In the genomic region with DNA sequence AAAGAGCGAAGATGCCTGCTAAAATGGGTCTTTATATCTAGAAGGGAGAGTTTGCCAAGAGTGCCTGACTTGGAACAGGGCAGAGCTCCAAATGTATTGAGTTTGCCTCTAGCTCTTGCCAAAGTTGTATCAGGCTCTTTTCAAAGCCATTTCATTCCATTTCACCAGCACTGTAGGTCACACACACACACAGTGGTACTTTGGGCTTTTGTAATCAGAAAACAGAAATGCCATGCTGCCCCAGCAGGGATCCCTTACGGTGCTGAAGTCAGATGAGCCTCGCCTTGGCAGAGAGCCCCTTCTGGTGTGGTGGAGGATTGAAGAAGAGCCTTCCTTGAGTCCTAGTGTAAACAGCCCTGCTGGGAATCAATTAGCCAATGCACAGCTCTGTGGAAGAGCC, we compare ENCODE assay signal across 10 mouse cellular contexts. TPM values are rescaled to one million over a fixed set of nuclear protein-coding genes. Genes with fewer than 3 reads are reported as not detected.
DNase-seq lines count a peak whose midpoint lies in the region; TF ChIP-seq lines count a peak whose summit lies in the region.
"Had no signal": no experiment of that assay in that cellular context is flagged by ENCODE, and none has a peak within 500 bp of the region (broad histone marks: within the 10 kb centered on the region; RNA-seq: fewer than 3 reads in every experiment).

No protein-coding gene starts in this region.

- no peak overlapping the region for H3K4me3 ChIP-seq in ES-Bruce4 (ENCODE audit: low read depth, low read length)
- no peak overlapping the region for H3K4me3 ChIP-seq in thymus, adult 2 months (ENCODE audit: control insufficient read depth, insufficient read depth, low read length)
- H3K4me3 ChIP-seq: lung, embryonic 15.5 days had no signal

- no peak for TF ChIP-seq EP300 in ES-Bruce4 (IDR thresholded peaks at IDR 0.05; ENCODE audit: insufficient read depth, low read depth, low read length)

- DNase-seq in gastrocnemius, adult 18-20 months (ENCODE audit: low spot score), result peak; percentile 12
- no peak for DNase-seq in gastrocnemius, postnatal 4 days (ENCODE audit: low spot score in 2 of 2)
- DNase-seq in cerebellum, adult 9-10 months, result peak; percentile 66
- peak; percentile 4 to 7 for DNase-seq in layer of hippocampus, adult 8-10 months (ENCODE audit: low spot score in 2 of 2)
- no peak for DNase-seq in urinary bladder, postnatal 10 days (ENCODE audit: low spot score)
- DNase-seq in urinary bladder, postnatal 14 days (ENCODE audit: low spot score), result no peak
- DNase-seq in thymus, adult 2 months, result no peak

- H3K9ac ChIP-seq in ES-Bruce4 (ENCODE audit: low read depth, poor library complexity, severe bottlenecking), result peak overlapping the region; percentile 46; the same call in 1 of the 2 replicates
- H3K9ac ChIP-seq: lung, embryonic 15.5 days had no signal

- WGBS in thymus, adult 2 months, result 88% methylated on average over 3 of the region's 3 CpGs

- TF ChIP-seq CTCF in ES-Bruce4 (IDR thresholded peaks at IDR 0.05; ENCODE audit: low read depth, low read length), result no peak
- no peak for TF ChIP-seq CTCF in thymus, adult 2 months (IDR thresholded peaks at IDR 0.05; ENCODE audit: borderline replicate concordance, control insufficient read depth, extremely low read depth, insufficient read depth, low read length, poor library complexity)

- H3K36me3 ChIP-seq in ES-Bruce4 (ENCODE audit: control insufficient read depth, insufficient read depth, low read length, poor library complexity, severe bottlenecking), result peaks cover 3% of the 10 kb centered on the region; the same call in 1 of the 2 replicates
- no peaks in the 10 kb centered on the region for H3K36me3 ChIP-seq in thymus, adult 2 months (ENCODE audit: control insufficient read depth, insufficient read depth, low read length)
- H3K36me3 ChIP-seq: lung, embryonic 15.5 days had no signal

- H3K9me3 ChIP-seq in ES-Bruce4 (replicated peaks; ENCODE audit: control insufficient read depth, insufficient read depth, low read length, poor library complexity, severe bottlenecking), result no peaks in the 10 kb centered on the region
- H3K9me3 ChIP-seq: lung, embryonic 15.5 days had no signal

- H3K27me3 ChIP-seq in ES-Bruce4 (ENCODE audit: control insufficient read depth, insufficient read depth, low read length, poor library complexity, severe bottlenecking), result no peaks in the 10 kb centered on the region
- no peaks in the 10 kb centered on the region for H3K27me3 ChIP-seq in thymus, adult 2 months (ENCODE audit: control insufficient read depth, insufficient read depth, low read length)
- H3K27me3 ChIP-seq: CH12.LX; lung, embryonic 15.5 days had no signal

- no peaks in the 10 kb centered on the region for H3K4me1 ChIP-seq in ES-Bruce4 (ENCODE audit: control insufficient read depth, insufficient read depth, low read length)
- no peaks in the 10 kb centered on the region for H3K4me1 ChIP-seq in thymus, adult 2 months (replicated peaks; ENCODE audit: control insufficient read depth, insufficient read depth, low read length)
- H3K4me1 ChIP-seq: lung, embryonic 15.5 days had no signal

- TF ChIP-seq POLR2A in ES-Bruce4 (IDR thresholded peaks at IDR 0.05; ENCODE audit: insufficient read depth, low read length), result no peak
- no peak for TF ChIP-seq POLR2A in thymus, adult 2 months (IDR thresholded peaks at IDR 0.05; ENCODE audit: control insufficient read depth, extremely low read depth, insufficient read depth, low read length, poor library complexity)

- peak overlapping the region; percentile 76 for H3K27ac ChIP-seq in ES-Bruce4 (ENCODE audit: insufficient read depth, low read length)
- H3K27ac ChIP-seq in thymus, adult 2 months (ENCODE audit: control insufficient read depth, insufficient read depth, low read length), result no peak overlapping the region
- H3K27ac ChIP-seq: lung, embryonic 15.5 days had no signal

RNA-seq across cellular contexts. Expression of gene Usp9x, which starts 32.1 kb away (rescaled TPM):
- total RNA-seq in gastrocnemius, adult 18-20 months (2021), result 100 to 1,000 TPM; 129 to 157 TPM
- total RNA-seq in gastrocnemius, postnatal 4 days (2021), result 100 to 1,000 TPM; 157 to 162 TPM
- polyA plus RNA-seq in ES-Bruce4 (2011; ENCODE audit: insufficient read depth, insufficient read length, low read depth, missing spikeins), result 335 and 375 TPM in 2 replicates
- 100 to 1,000 TPM; 212 to 255 (median 232) TPM for total RNA-seq in layer of hippocampus, adult 8-10 months (2022)
- polyA plus RNA-seq in thymus, adult 2 months (2012; rRNA removed), result 14.4 and 16.2 TPM in 2 replicates

Comparison
In these comparisons a context has a peak if more than half of its experiments do, and no peak if none do; other contexts are left out.
1. DNase-seq: peak in gastrocnemius, adult 18-20 months (single experiment), cerebellum, adult 9-10 months (single experiment) and layer of hippocampus, adult 8-10 months (2 of 2); none in gastrocnemius, postnatal 4 days (0 of 2), urinary bladder, postnatal 10 days (single experiment), urinary bladder, postnatal 14 days (single experiment) and thymus, adult 2 months (single experiment).